Mouse (Mus musculus) telencephalon, adult 2 months (tissue): ENCODE results near the gene Poc1a.

Source experiments
- DNase-seq: peaks from one replicate; pipeline ENCODE4 v3.0.0-alpha.2; 2011; ENCODE audit warnings: low read depth, low spot score

Poc1a gene

GRCm38 (mm10) chr9:106399808-106400207 lies 118.9 kb downstream of the Poc1a start:
- DNase-seq = no peak
